Mouse (Mus musculus) thymus, adult 2 months (tissue): Measurements from ENCODE around the gene Cd93.

Source experiments
- CTCF ChIP-seq: fragments of 200-500 bp; IDR thresholded peaks from 2 replicates; pipeline ENCODE4 v1.5.1; 2012; ENCODE audit warnings: mild to moderate bottlenecking, control low read depth, low read length, moderate library complexity, borderline replicate concordance; ENCODE audit not compliant: control insufficient read depth, poor library complexity, insufficient read depth; ENCODE audit errors: extremely low read depth
- POLR2A ChIP-seq: fragments of 200-500 bp; IDR thresholded peaks from 2 replicates; pipeline ENCODE4 v1.6.1; 2012; ENCODE audit warnings: mild to moderate bottlenecking, low read length, control low read depth, moderate library complexity; ENCODE audit not compliant: control insufficient read depth, poor library complexity, insufficient read depth; ENCODE audit errors: extremely low read depth

- TF ChIP-seq CTCF (no peak), POLR2A (no peak)
These were observed 1.2 kb downstream of the Cd93 start for GRCm38 (mm10) chr2:148442172-148442571.
